ENCODE assay signal across 12 mouse cellular contexts in genomic region chr7:143832196-143832595, GRCm38 (mm10). TPM values are rescaled to one million over a fixed set of nuclear protein-coding genes. Genes with fewer than 3 reads are reported as not detected.
A peak's percentile ranks its signal among the peaks of the same experiment; 100 is the strongest.
DNase-seq lines count a peak whose midpoint lies in the region; ATAC-seq lines count a peak whose summit lies in the region.
"Had no signal": no experiment of that assay in that cellular context is flagged by ENCODE, and none has a peak within 500 bp of the region (broad histone marks: within the 10 kb centered on the region; RNA-seq: fewer than 3 reads in every experiment).

No protein-coding gene starts in this region.

- no peak for ATAC-seq in midbrain, embryonic 11.5 days (ENCODE audit: low FRiP score)
- ATAC-seq in liver, embryonic 13.5 days (ENCODE audit: low read depth), result no peak
- no peak for ATAC-seq in stomach, embryonic 15.5 days (ENCODE audit: insufficient read depth, low FRiP score, low read depth)

- H3K27ac ChIP-seq in midbrain, embryonic 10.5 days (replicated peaks), result no peak overlapping the region
- H3K27ac ChIP-seq in midbrain, embryonic 11.5 days (ENCODE audit: low read depth, low read length), result no peak overlapping the region
- no peak overlapping the region for H3K27ac ChIP-seq in liver, embryonic 13.5 days
- no peak overlapping the region for H3K27ac ChIP-seq in stomach, embryonic 15.5 days
- H3K27ac ChIP-seq: limb, embryonic 13.5 days had no signal

- no peak overlapping the region for H3K9ac ChIP-seq in midbrain, embryonic 11.5 days (ENCODE audit: low read length)
- H3K9ac ChIP-seq in liver, embryonic 13.5 days, result no peak overlapping the region
- no peak overlapping the region for H3K9ac ChIP-seq in stomach, embryonic 15.5 days

- intact Hi-C loops in gastrocnemius, postnatal 14 days (cut with DNase I; ENCODE audit: low total_unique reads), result loop anchor here (2.0 kb wide), 1 partner anchor 75 kb away; no protein-coding TSS in a partner anchor

- H3K4me1 ChIP-seq in midbrain, embryonic 10.5 days, result peaks cover 54% of the 10 kb centered on the region
- H3K4me1 ChIP-seq in midbrain, embryonic 11.5 days (ENCODE audit: control insufficient read depth, insufficient read depth, low read length), result peaks cover 12% of the 10 kb centered on the region; the same call in 1 of the 2 replicates
- H3K4me1 ChIP-seq in liver, embryonic 13.5 days (replicated peaks), result peaks cover 56% of the 10 kb centered on the region
- H3K4me1 ChIP-seq in stomach, embryonic 15.5 days, result peaks cover 19% of the 10 kb centered on the region

- no peaks in the 10 kb centered on the region for H3K9me3 ChIP-seq in midbrain, embryonic 10.5 days (replicated peaks)
- no peaks in the 10 kb centered on the region for H3K9me3 ChIP-seq in midbrain, embryonic 11.5 days (ENCODE audit: control insufficient read depth, low read length)
- H3K9me3 ChIP-seq in liver, embryonic 13.5 days (replicated peaks), result no peaks in the 10 kb centered on the region
- no peaks in the 10 kb centered on the region for H3K9me3 ChIP-seq in stomach, embryonic 15.5 days
- H3K9me3 ChIP-seq: limb, embryonic 13.5 days had no signal

- DNase-seq in midbrain, embryonic 10.5 days (ENCODE audit: low spot score), result no peak
- DNase-seq in midbrain, embryonic 11.5 days (ENCODE audit: low spot score, missing footprints), result no peak
- DNase-seq in adrenal gland, postnatal 10 days, result peak; percentile 82
- no peak for DNase-seq in liver, embryonic 13.5 days
- DNase-seq in gastrocnemius, postnatal 14 days, result no peak
- no peak for DNase-seq in right cerebral cortex, postnatal 10 days (ENCODE audit: low spot score in 2 of 2)
- DNase-seq: cerebellum, postnatal 14 days; kidney, adult 11 months had no signal

- peaks cover 40% of the 10 kb centered on the region for H3K36me3 ChIP-seq in midbrain, embryonic 10.5 days
- peaks cover 2% of the 10 kb centered on the region; the same call in 1 of the 2 replicates for H3K36me3 ChIP-seq in midbrain, embryonic 11.5 days (ENCODE audit: control insufficient read depth, insufficient read depth, low read length)
- 0 out of 2 replicates have a peak, but pooled peaks cover 13% of the 10 kb centered on the region for H3K36me3 ChIP-seq in liver, embryonic 13.5 days
- peaks cover 5% of the 10 kb centered on the region; the same call in 1 of the 2 replicates for H3K36me3 ChIP-seq in stomach, embryonic 15.5 days

- peak overlapping the region; percentile 27; the same call in 1 of the 2 replicates for H3K4me3 ChIP-seq in midbrain, embryonic 10.5 days
- no peak overlapping the region for H3K4me3 ChIP-seq in midbrain, embryonic 11.5 days (ENCODE audit: low read depth, low read length)
- H3K4me3 ChIP-seq in liver, embryonic 13.5 days (replicated peaks), result no peak overlapping the region
- no peak overlapping the region for H3K4me3 ChIP-seq in stomach, embryonic 15.5 days (replicated peaks)
- H3K4me3 ChIP-seq: limb, embryonic 13.5 days had no signal

- WGBS in midbrain, embryonic 10.5 days, result 92% methylated on average over 8 of the region's 8 CpGs
- WGBS in midbrain, embryonic 11.5 days, result 86% methylated on average over 8 of the region's 8 CpGs
- 65% methylated on average over 8 of the region's 8 CpGs for WGBS in liver, embryonic 13.5 days (ENCODE audit: insufficient replicate concordance)
- 69% methylated on average over 8 of the region's 8 CpGs for WGBS in stomach, embryonic 15.5 days

- no peaks in the 10 kb centered on the region for H3K27me3 ChIP-seq in midbrain, embryonic 10.5 days (ENCODE audit: low read depth, poor library complexity, severe bottlenecking)
- no peaks in the 10 kb centered on the region for H3K27me3 ChIP-seq in midbrain, embryonic 11.5 days (ENCODE audit: control insufficient read depth, insufficient read depth, low read length)
- no peaks in the 10 kb centered on the region for H3K27me3 ChIP-seq in liver, embryonic 13.5 days
- no peaks in the 10 kb centered on the region for H3K27me3 ChIP-seq in stomach, embryonic 15.5 days (replicated peaks)
- H3K27me3 ChIP-seq: limb, embryonic 13.5 days had no signal

- no peak overlapping the region for H3K4me2 ChIP-seq in midbrain, embryonic 11.5 days
- H3K4me2 ChIP-seq in liver, embryonic 13.5 days, result peak overlapping the region; percentile 10; the same call in 1 of the 2 replicates
- H3K4me2 ChIP-seq in stomach, embryonic 15.5 days, result 0 out of 2 replicates have a peak overlapping the region, but pooled peaks have one; percentile 1
- H3K4me2 ChIP-seq: limb, embryonic 13.5 days had no signal

RNA-seq across cellular contexts. Expression of gene Dhcr7, which starts 9.3 kb away (rescaled TPM):
- 105 and 107 TPM in 2 replicates for polyA plus RNA-seq in midbrain, embryonic 10.5 days (2016; fragmentation: Nextera tagmentation; extraction: Ambion mirVana)
- 88.7 and 89.8 TPM in 2 replicates for polyA plus RNA-seq in midbrain, embryonic 11.5 days (2014; fragmentation: Nextera tagmentation; extraction: Ambion mirVana)
- total RNA-seq in adrenal gland, postnatal 10 days (2021), result 100 to 1,000 TPM; 126 to 310 TPM
- polyA plus RNA-seq in liver, embryonic 13.5 days (2015; fragmentation: Nextera tagmentation; extraction: Ambion mirVana), result 38.0 and 52.5 TPM in 2 replicates
- polyA plus RNA-seq in stomach, embryonic 15.5 days (2015; fragmentation: Nextera tagmentation; extraction: Ambion mirVana), result 49.9 and 51.1 TPM in 2 replicates
- 1 to 10 TPM; 5.8 to 8.8 TPM for total RNA-seq in gastrocnemius, postnatal 14 days (2021)

RNA-seq across cellular contexts. Expression of gene Nadsyn1, which starts 9.5 kb away (rescaled TPM):
- polyA plus RNA-seq in midbrain, embryonic 10.5 days (2016; fragmentation: Nextera tagmentation; extraction: Ambion mirVana), result 10.3 and 10.4 TPM in 2 replicates
- 7.9 and 8.3 TPM in 2 replicates for polyA plus RNA-seq in midbrain, embryonic 11.5 days (2014; fragmentation: Nextera tagmentation; extraction: Ambion mirVana)
- total RNA-seq in adrenal gland, postnatal 10 days (2021), result 10 to 100 TPM; 14.9 TPM
- 7.0 and 7.7 TPM in 2 replicates for polyA plus RNA-seq in liver, embryonic 13.5 days (2015; fragmentation: Nextera tagmentation; extraction: Ambion mirVana)
- 9.8 and 12.3 TPM in 2 replicates for polyA plus RNA-seq in stomach, embryonic 15.5 days (2015; fragmentation: Nextera tagmentation; extraction: Ambion mirVana)
- 1 to 10 TPM; 3.6 to 3.9 TPM for total RNA-seq in gastrocnemius, postnatal 14 days (2021)

RNA-seq across cellular contexts. Expression of gene Gm498, which starts 34.4 kb away (rescaled TPM):
- polyA plus RNA-seq in midbrain, embryonic 10.5 days (2016; fragmentation: Nextera tagmentation; extraction: Ambion mirVana), result not detected in 2 replicates
- not detected in 2 replicates for polyA plus RNA-seq in midbrain, embryonic 11.5 days (2014; fragmentation: Nextera tagmentation; extraction: Ambion mirVana)
- total RNA-seq in adrenal gland, postnatal 10 days (2021), result not detected
- polyA plus RNA-seq in liver, embryonic 13.5 days (2015; fragmentation: Nextera tagmentation; extraction: Ambion mirVana), result not detected in 2 replicates
- polyA plus RNA-seq in stomach, embryonic 15.5 days (2015; fragmentation: Nextera tagmentation; extraction: Ambion mirVana), result not detected in 2 replicates
- total RNA-seq in gastrocnemius, postnatal 14 days (2021), result not detected
- polyA plus RNA-seq: limb, embryonic 13.5 days; neural tube, embryonic 11.5 days; stomach, embryonic 14.5 days had no signal

RNA-seq across cellular contexts. Expression of gene Mrgpre, which starts 47.9 kb away (rescaled TPM):
- polyA plus RNA-seq in midbrain, embryonic 10.5 days (2016; fragmentation: Nextera tagmentation; extraction: Ambion mirVana), result 1.8 and 3.3 TPM in 2 replicates
- polyA plus RNA-seq in midbrain, embryonic 11.5 days (2014; fragmentation: Nextera tagmentation; extraction: Ambion mirVana), result 2.7 and 3.7 TPM in 2 replicates
- total RNA-seq in adrenal gland, postnatal 10 days (2021), result 1 to 10 TPM; 2.6 to 3.0 TPM
- polyA plus RNA-seq in liver, embryonic 13.5 days (2015; fragmentation: Nextera tagmentation; extraction: Ambion mirVana), result 0.17 and 0.28 TPM in 2 replicates
- polyA plus RNA-seq in stomach, embryonic 15.5 days (2015; fragmentation: Nextera tagmentation; extraction: Ambion mirVana), result 0.90 and 1.6 TPM in 2 replicates
- total RNA-seq in gastrocnemius, postnatal 14 days (2021), result 1 to 10 TPM; 1.0 to 1.1 TPM
